Mouse (Mus musculus) MEL-GATA-1-ER (cell line): ENCODE data around the gene Ifna6.

ENCODE experiments used
- DNase-seq: peaks from one replicate; pipeline ENCODE4 v3.0.0-alpha.2; 2012; ENCODE audit warnings: low read depth; ENCODE audit errors: extremely low read depth

Ifna6 gene

GRCm38 (mm10) chr4:88845334-88845733 lies 18.1 kb downstream of the Ifna6 start:
- DNase-seq: no peak

GRCm38 (mm10) chr4:88849698-88850097 lies 22.5 kb downstream of the Ifna6 start, which contains the start of gene Ifna1:
Gene Ifna1 (plus strand): TSS chr4:88850087.
- DNase-seq: no peak

- no peak for DNase-seq
These were observed 24.0 kb downstream of the Ifna6 start for GRCm38 (mm10) chr4:88851026-88851763.

- DNase-seq: no peak
These were observed 32.0 kb downstream of the Ifna6 start for GRCm38 (mm10) chr4:88859214-88859613.

- DNase-seq: no peak
These were observed 36.1 kb downstream of the Ifna6 start for GRCm38 (mm10) chr4:88863309-88863708.

- peak; percentile 91 for DNase-seq
These were observed 37.4 kb downstream of the Ifna6 start for GRCm38 (mm10) chr4:88864599-88864998.

GRCm38 (mm10) chr4:88865011-88865569 lies 37.9 kb downstream of the Ifna6 start:
- peak; percentile 48 for DNase-seq

- peak; percentile 74 for DNase-seq
These were observed 40.2 kb downstream of the Ifna6 start for GRCm38 (mm10) chr4:88867366-88867925.

- peak; percentile 50 for DNase-seq
These were observed 41.0 kb downstream of the Ifna6 start for GRCm38 (mm10) chr4:88867926-88868911.

- DNase-seq: peak; percentile 40
These were observed 45.5 kb downstream of the Ifna6 start for GRCm38 (mm10) chr4:88872691-88873090.

- peak; percentile 76 for DNase-seq
These were observed 48.3 kb downstream of the Ifna6 start for GRCm38 (mm10) chr4:88875435-88876095.

- no peak for DNase-seq
These were observed 49.3 kb downstream of the Ifna6 start for GRCm38 (mm10) chr4:88876520-88876919.
